Mouse (Mus musculus): Measurements from ENCODE around the gene Slc24a2. TPM values are rescaled to one million over a fixed set of nuclear protein-coding genes. Genes with fewer than 3 reads are reported as not detected.

The Slc24a2 gene
- total RNA-seq, 2 experiments from 2014 or later: 16.7 to 20.7 TPM

GRCm38 (mm10) chr4:87049061-87049460, 181.2 kb downstream of the Slc24a2 start:
- no peak for DNase-seq (ENCODE audit: low spot score in 2 of 2)

- DNase-seq (ENCODE audit: low spot score in 2 of 2): no peak
These were observed 183.1 kb downstream of the Slc24a2 start for GRCm38 (mm10) chr4:87047131-87047530.

- no peak for DNase-seq (ENCODE audit: low spot score in 2 of 2)
These were observed 187.0 kb downstream of the Slc24a2 start for GRCm38 (mm10) chr4:87043296-87043695.

GRCm38 (mm10) chr4:87041412-87041997, 188.8 kb downstream of the Slc24a2 start:
- no peak for DNase-seq (ENCODE audit: low spot score in 2 of 2)

GRCm38 (mm10) chr4:87037592-87037991, 192.7 kb downstream of the Slc24a2 start:
- no peak for DNase-seq (ENCODE audit: low spot score in 2 of 2)

GRCm38 (mm10) chr4:87036507-87036906, 193.8 kb downstream of the Slc24a2 start:
- no peak for DNase-seq (ENCODE audit: low spot score in 2 of 2)

- no peak for DNase-seq (ENCODE audit: low spot score in 2 of 2)
These were observed 194.6 kb downstream of the Slc24a2 start for GRCm38 (mm10) chr4:87035701-87036100.

- DNase-seq (ENCODE audit: low spot score in 2 of 2): no peak
These were observed 197.6 kb downstream of the Slc24a2 start for GRCm38 (mm10) chr4:87032632-87033031.

- no peak for DNase-seq (ENCODE audit: low spot score in 2 of 2)
These were observed 199.2 kb downstream of the Slc24a2 start for GRCm38 (mm10) chr4:87031076-87031475.

- no peak for DNase-seq (ENCODE audit: low spot score in 2 of 2)
These were observed 203.7 kb downstream of the Slc24a2 start for GRCm38 (mm10) chr4:87026311-87027151.

GRCm38 (mm10) chr4:87024556-87024955, 205.7 kb downstream of the Slc24a2 start:
- no peak for DNase-seq (ENCODE audit: low spot score in 2 of 2)

GRCm38 (mm10) chr4:87021542-87021941, 208.7 kb downstream of the Slc24a2 start:
- no peak for DNase-seq (ENCODE audit: low spot score in 2 of 2)

GRCm38 (mm10) chr4:87019486-87020105, 210.7 kb downstream of the Slc24a2 start:
- no peak for DNase-seq (ENCODE audit: low spot score in 2 of 2)

GRCm38 (mm10) chr4:87018073-87018997, 211.9 kb downstream of the Slc24a2 start:
- no peak for DNase-seq (ENCODE audit: low spot score in 2 of 2)

- no peak for DNase-seq (ENCODE audit: low spot score in 2 of 2)
These were observed 212.8 kb downstream of the Slc24a2 start for GRCm38 (mm10) chr4:87017464-87017863.

- peak in 1 of 2 experiments; percentile 5 for DNase-seq (ENCODE audit: low spot score in 2 of 2)
These were observed 214.5 kb downstream of the Slc24a2 start for GRCm38 (mm10) chr4:87015746-87016145.

GRCm38 (mm10) chr4:87013721-87014620, 216.3 kb downstream of the Slc24a2 start:
- no peak for DNase-seq (ENCODE audit: low spot score in 2 of 2)

GRCm38 (mm10) chr4:86992470-86992869, 237.8 kb downstream of the Slc24a2 start:
- no peak for DNase-seq (ENCODE audit: low spot score in 2 of 2)

- no peak for DNase-seq (ENCODE audit: low spot score in 2 of 2)
These were observed 241.0 kb downstream of the Slc24a2 start for GRCm38 (mm10) chr4:86989301-86989700.

- DNase-seq (ENCODE audit: low spot score in 2 of 2): no peak
These were observed 242.4 kb downstream of the Slc24a2 start for GRCm38 (mm10) chr4:86987846-86988245.
